In the genomic region with DNA sequence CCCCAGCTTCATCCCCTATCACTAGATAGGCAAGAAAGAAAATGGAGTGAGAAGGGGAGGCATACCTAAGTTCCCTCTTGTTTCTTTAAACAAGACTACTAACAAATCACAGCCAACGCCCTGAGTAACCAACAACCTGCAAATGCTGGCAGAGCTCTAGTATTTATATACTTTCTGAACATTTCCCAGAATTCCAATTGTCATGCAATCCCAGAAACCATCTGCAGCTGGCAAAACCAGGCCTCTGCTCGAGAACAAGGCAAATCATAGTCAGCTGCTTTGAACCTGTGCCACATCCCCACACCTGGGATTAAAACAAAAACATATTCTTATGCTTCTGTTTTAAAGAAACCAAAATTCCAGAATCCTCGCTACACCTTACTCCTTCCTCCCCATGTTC, we compare ENCODE assay signal across 9 mouse cellular contexts. TPM values are rescaled to one million over a fixed set of nuclear protein-coding genes. Genes with fewer than 3 reads are reported as not detected.
DNase-seq lines count a peak whose midpoint lies in the region; ATAC-seq lines count a peak whose summit lies in the region.
"Had no signal": no experiment of that assay in that cellular context is flagged by ENCODE, and none has a peak within 500 bp of the region (broad histone marks: within the 10 kb centered on the region; RNA-seq: fewer than 3 reads in every experiment).

No protein-coding gene starts in this region.

- no peak for DNase-seq in hindbrain, embryonic 10.5 days (ENCODE audit: low spot score)
- no peak for DNase-seq in hindbrain, embryonic 11.5 days (ENCODE audit: low spot score)
- DNase-seq in NIH3T3 (ENCODE audit: low read depth), result peak; percentile 78
- DNase-seq in hindbrain, embryonic 14.5 days (ENCODE audit: low spot score), result no peak
- DNase-seq in embryo, embryonic 9.5 days (ENCODE audit: extremely low spot score), result no peak
- DNase-seq in right cerebral cortex, adult 2 months (ENCODE audit: low spot score in 2 of 2), result no peak
- DNase-seq in kidney, postnatal 25 days, result no peak
- DNase-seq: cerebellum, postnatal 14 days had no signal

- H3K27me3 ChIP-seq in hindbrain, embryonic 10.5 days (ENCODE audit: insufficient read depth, poor library complexity, severe bottlenecking), result peaks cover 27% of the 10 kb centered on the region
- H3K27me3 ChIP-seq in hindbrain, embryonic 11.5 days (ENCODE audit: control insufficient read depth, insufficient read depth, low read length), result peaks cover 6% of the 10 kb centered on the region
- H3K27me3 ChIP-seq in hindbrain, embryonic 14.5 days (ENCODE audit: control insufficient read depth, insufficient read depth, low read length), result peaks cover 15% of the 10 kb centered on the region; the same call in 1 of the 2 replicates
- peaks cover 22% of the 10 kb centered on the region for H3K27me3 ChIP-seq in midbrain, embryonic 12.5 days

- 91% methylated on average over 3 of the region's 3 CpGs for WGBS in hindbrain, embryonic 10.5 days
- 91% methylated on average over 3 of the region's 3 CpGs for WGBS in hindbrain, embryonic 11.5 days
- 89% methylated on average over 3 of the region's 3 CpGs for WGBS in hindbrain, embryonic 14.5 days
- WGBS in midbrain, embryonic 12.5 days, result 91% methylated on average over 3 of the region's 3 CpGs

- no peak for ATAC-seq in hindbrain, embryonic 11.5 days (ENCODE audit: low FRiP score)
- no peak for ATAC-seq in hindbrain, embryonic 14.5 days (ENCODE audit: low FRiP score)
- ATAC-seq in midbrain, embryonic 12.5 days (ENCODE audit: low FRiP score, low read depth), result no peak

- peak overlapping the region; percentile 72 for H3K4me3 ChIP-seq in hindbrain, embryonic 10.5 days
- H3K4me3 ChIP-seq in hindbrain, embryonic 11.5 days (ENCODE audit: low read depth, low read length), result no peak overlapping the region
- H3K4me3 ChIP-seq in hindbrain, embryonic 14.5 days (replicated peaks; ENCODE audit: low read length), result peak overlapping the region; percentile 66; the same call in 1 of the 2 replicates
- H3K4me3 ChIP-seq in midbrain, embryonic 12.5 days, result no peak overlapping the region

- H3K9me3 ChIP-seq in hindbrain, embryonic 10.5 days, result no peaks in the 10 kb centered on the region
- H3K9me3 ChIP-seq in hindbrain, embryonic 11.5 days (ENCODE audit: control insufficient read depth, low read length), result no peaks in the 10 kb centered on the region
- H3K9me3 ChIP-seq in hindbrain, embryonic 14.5 days (ENCODE audit: control insufficient read depth, low read length), result no peaks in the 10 kb centered on the region
- H3K9me3 ChIP-seq in midbrain, embryonic 12.5 days, result no peaks in the 10 kb centered on the region

- no peak overlapping the region for H3K4me2 ChIP-seq in hindbrain, embryonic 11.5 days (replicated peaks; ENCODE audit: low read depth, low read length)
- H3K4me2 ChIP-seq in hindbrain, embryonic 14.5 days (replicated peaks), result peak overlapping the region; percentile 89
- peak overlapping the region; percentile 74 for H3K4me2 ChIP-seq in midbrain, embryonic 12.5 days (replicated peaks)

- no peak overlapping the region; the same call in 1 of the 2 replicates for H3K9ac ChIP-seq in hindbrain, embryonic 11.5 days (ENCODE audit: low read depth, low read length)
- peak overlapping the region; percentile 81 for H3K9ac ChIP-seq in hindbrain, embryonic 14.5 days
- H3K9ac ChIP-seq in midbrain, embryonic 12.5 days (replicated peaks), result no peak overlapping the region; the same call in 1 of the 2 replicates

- H3K4me1 ChIP-seq in hindbrain, embryonic 10.5 days (replicated peaks), result peaks cover 15% of the 10 kb centered on the region
- H3K4me1 ChIP-seq in hindbrain, embryonic 11.5 days (replicated peaks; ENCODE audit: control insufficient read depth, insufficient read depth, low read length), result 0 out of 2 replicates have a peak, but pooled peaks cover 3% of the 10 kb centered on the region
- peaks cover 10% of the 10 kb centered on the region for H3K4me1 ChIP-seq in hindbrain, embryonic 14.5 days (replicated peaks; ENCODE audit: control insufficient read depth, insufficient read depth, low read length)
- peaks cover 11% of the 10 kb centered on the region for H3K4me1 ChIP-seq in midbrain, embryonic 12.5 days

- H3K36me3 ChIP-seq in hindbrain, embryonic 10.5 days, result peaks cover 27% of the 10 kb centered on the region
- no peaks in the 10 kb centered on the region for H3K36me3 ChIP-seq in hindbrain, embryonic 11.5 days (ENCODE audit: control insufficient read depth, insufficient read depth, low read length)
- peaks cover 18% of the 10 kb centered on the region for H3K36me3 ChIP-seq in hindbrain, embryonic 14.5 days (replicated peaks; ENCODE audit: control insufficient read depth, insufficient read depth)
- H3K36me3 ChIP-seq in midbrain, embryonic 12.5 days, result peaks cover 17% of the 10 kb centered on the region; the same call in 1 of the 2 replicates

- H3K27ac ChIP-seq in hindbrain, embryonic 10.5 days, result peak overlapping the region; percentile 98; the same call in 1 of the 2 replicates
- no peak overlapping the region for H3K27ac ChIP-seq in hindbrain, embryonic 11.5 days (ENCODE audit: low read depth, low read length)
- H3K27ac ChIP-seq in hindbrain, embryonic 14.5 days, result 0 out of 2 replicates have a peak overlapping the region, but pooled peaks have one; percentile 92
- H3K27ac ChIP-seq in midbrain, embryonic 12.5 days (replicated peaks), result no peak overlapping the region

RNA-seq across cellular contexts. Expression of a gene that starts 1.5 kb away (rescaled TPM):
- 105 and 111 TPM in 2 replicates for polyA plus RNA-seq in hindbrain, embryonic 10.5 days (2016; fragmentation: Nextera tagmentation; extraction: Ambion mirVana)
- polyA plus RNA-seq in hindbrain, embryonic 11.5 days (2014; fragmentation: Nextera tagmentation; extraction: Ambion mirVana), result 108 and 114 TPM in 2 replicates
- polyA plus RNA-seq in hindbrain, embryonic 14.5 days (2014; fragmentation: Nextera tagmentation; extraction: Ambion mirVana), result 116 and 131 TPM in 2 replicates
- polyA plus RNA-seq in midbrain, embryonic 12.5 days (2016; fragmentation: Nextera tagmentation; extraction: Ambion mirVana), result 106 TPM in 2 replicates

RNA-seq across cellular contexts. Expression of a gene that starts 5.6 kb away (rescaled TPM):
- 95.6 and 111 TPM in 2 replicates for polyA plus RNA-seq in hindbrain, embryonic 10.5 days (2016; fragmentation: Nextera tagmentation; extraction: Ambion mirVana)
- polyA plus RNA-seq in hindbrain, embryonic 11.5 days (2014; fragmentation: Nextera tagmentation; extraction: Ambion mirVana), result 82.8 and 85.4 TPM in 2 replicates
- polyA plus RNA-seq in hindbrain, embryonic 14.5 days (2014; fragmentation: Nextera tagmentation; extraction: Ambion mirVana), result 80.1 and 85.8 TPM in 2 replicates
- 113 and 119 TPM in 2 replicates for polyA plus RNA-seq in midbrain, embryonic 12.5 days (2016; fragmentation: Nextera tagmentation; extraction: Ambion mirVana)

RNA-seq across cellular contexts. Expression of a gene that starts 12.4 kb away (rescaled TPM):
- 54.1 and 56.2 TPM in 2 replicates for polyA plus RNA-seq in hindbrain, embryonic 10.5 days (2016; fragmentation: Nextera tagmentation; extraction: Ambion mirVana)
- 48.1 and 51.8 TPM in 2 replicates for polyA plus RNA-seq in hindbrain, embryonic 11.5 days (2014; fragmentation: Nextera tagmentation; extraction: Ambion mirVana)
- 43.5 and 44.6 TPM in 2 replicates for polyA plus RNA-seq in hindbrain, embryonic 14.5 days (2014; fragmentation: Nextera tagmentation; extraction: Ambion mirVana)
- 61.4 and 61.5 TPM in 2 replicates for polyA plus RNA-seq in midbrain, embryonic 12.5 days (2016; fragmentation: Nextera tagmentation; extraction: Ambion mirVana)

RNA-seq across cellular contexts. Expression of a gene that starts 23.2 kb away (rescaled TPM):
- 70.3 and 80.9 TPM in 2 replicates for polyA plus RNA-seq in hindbrain, embryonic 10.5 days (2016; fragmentation: Nextera tagmentation; extraction: Ambion mirVana)
- 59.1 and 66.3 TPM in 2 replicates for polyA plus RNA-seq in hindbrain, embryonic 11.5 days (2014; fragmentation: Nextera tagmentation; extraction: Ambion mirVana)
- polyA plus RNA-seq in hindbrain, embryonic 14.5 days (2014; fragmentation: Nextera tagmentation; extraction: Ambion mirVana), result 86.5 and 88.6 TPM in 2 replicates
- 72.1 and 80.6 TPM in 2 replicates for polyA plus RNA-seq in midbrain, embryonic 12.5 days (2016; fragmentation: Nextera tagmentation; extraction: Ambion mirVana)

RNA-seq across cellular contexts. Expression of a gene that starts 35.6 kb away (rescaled TPM):
- polyA plus RNA-seq in hindbrain, embryonic 10.5 days (2016; fragmentation: Nextera tagmentation; extraction: Ambion mirVana), result 46.2 and 48.4 TPM in 2 replicates
- 46.6 and 49.5 TPM in 2 replicates for polyA plus RNA-seq in hindbrain, embryonic 11.5 days (2014; fragmentation: Nextera tagmentation; extraction: Ambion mirVana)
- 45.9 and 49.9 TPM in 2 replicates for polyA plus RNA-seq in hindbrain, embryonic 14.5 days (2014; fragmentation: Nextera tagmentation; extraction: Ambion mirVana)
- 49.3 and 51.9 TPM in 2 replicates for polyA plus RNA-seq in midbrain, embryonic 12.5 days (2016; fragmentation: Nextera tagmentation; extraction: Ambion mirVana)

Comparison
In these comparisons a context has a peak if more than half of its experiments do, and no peak if none do; other contexts are left out.
1. H3K27ac ChIP-seq: peak in hindbrain, embryonic 10.5 days (single experiment) and hindbrain, embryonic 14.5 days (single experiment); none in hindbrain, embryonic 11.5 days (single experiment) and midbrain, embryonic 12.5 days (single experiment).
2. H3K4me3 ChIP-seq: peak in hindbrain, embryonic 10.5 days (single experiment) and hindbrain, embryonic 14.5 days (single experiment); none in hindbrain, embryonic 11.5 days (single experiment) and midbrain, embryonic 12.5 days (single experiment).